Mouse (Mus musculus) forelimb bud, embryonic 11.5 days (tissue): ENCODE results near the gene Zfp672.

Experiments used
- DNase-seq: peaks from one replicate; pipeline ENCODE4 v3.0.0-alpha.2; 2012; ENCODE audit warnings: low read depth, low spot score

The Zfp672 gene

GRCm38 (mm10) chr11:58282518-58282917, 47.6 kb downstream of the Zfp672 start:
- no peak for DNase-seq

- no peak for DNase-seq
These were observed 48.1 kb downstream of the Zfp672 start for GRCm38 (mm10) chr11:58281970-58282496.

- DNase-seq = no peak
These were observed 54.4 kb downstream of the Zfp672 start for GRCm38 (mm10) chr11:58275756-58276155.

- DNase-seq = no peak
These were observed 55.6 kb downstream of the Zfp672 start, which contains the start of gene 4930438A08Rik for GRCm38 (mm10) chr11:58274572-58274971. Gene 4930438A08Rik, plus strand, starts transcription at chr11:58274799.

GRCm38 (mm10) chr11:58268285-58268684, 61.9 kb downstream of the Zfp672 start:
- no peak for DNase-seq
